Mouse (Mus musculus) lung, adult 2 months (tissue): ENCODE results near the gene Ptprd.

Source experiments
- CTCF ChIP-seq: fragments of 200-500 bp; IDR thresholded peaks from 2 replicates; pipeline ENCODE4 v1.5.1; 2011; ENCODE audit warnings: mild to moderate bottlenecking, low read length, control low read depth; ENCODE audit not compliant: insufficient read depth
- POLR2A ChIP-seq: fragments of 200-500 bp; IDR thresholded peaks from 2 replicates; pipeline ENCODE4 v1.6.1; 2011; ENCODE audit warnings: low read depth, mild to moderate bottlenecking, control low read depth, low read length, borderline replicate concordance; ENCODE audit errors: extremely low read depth

DNA sequence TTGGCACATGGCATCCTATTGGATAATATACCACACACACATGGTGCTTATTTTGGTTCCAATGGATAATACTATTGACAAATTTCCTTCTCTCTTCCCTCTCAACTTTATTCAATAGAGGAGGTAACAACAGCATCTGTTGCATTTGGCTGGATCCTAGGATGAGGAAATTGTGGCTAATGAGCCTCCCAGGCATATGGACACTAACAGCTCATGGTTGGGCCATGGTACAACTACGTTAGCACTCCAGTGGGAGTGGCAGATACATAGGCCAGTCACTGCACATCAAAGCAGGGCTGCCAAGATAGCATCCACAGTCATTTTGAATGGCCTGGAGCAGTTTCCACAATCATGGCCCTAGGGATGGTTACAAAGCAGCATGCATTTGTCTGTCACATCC is 2238.4 kb downstream of the Ptprd start:
- TF ChIP-seq POLR2A (no peak), CTCF (no peak)
